Mouse (Mus musculus) megakaryocyte progenitor cell, adult 5-6 weeks (primary cell): Measurements from ENCODE around the gene Cap1. TPM values are rescaled to one million over a fixed set of nuclear protein-coding genes. Genes with fewer than 3 reads are reported as not detected.
A peak's percentile ranks its signal among the peaks of the same experiment; 100 is the strongest.

Source experiments
- ATAC-seq: replicated peaks from 2 replicates; pipeline ENCODE4 v1.8.0; 2016; ENCODE audit warnings: mild to moderate bottlenecking, moderate TSS enrichment, inconsistent platforms; ENCODE audit not compliant: poor library complexity
- total RNA-seq, 2 experiments: library from RNA; stranded (forward) in 1 of 2; stranded (reverse) in 1 of 2; fragments of 157-497, 149-512 nt in 1 of 2; fragments of 200-1000 nt in 1 of 2; gene quantifications; 2 replicates each; pipeline versions ENCODE4 v1.2.3 to v1.2.4; 2015 to 2017

Cap1 gene
- total RNA-seq, 2 experiments from 2014 or later: 125 to 175 TPM

DNA sequence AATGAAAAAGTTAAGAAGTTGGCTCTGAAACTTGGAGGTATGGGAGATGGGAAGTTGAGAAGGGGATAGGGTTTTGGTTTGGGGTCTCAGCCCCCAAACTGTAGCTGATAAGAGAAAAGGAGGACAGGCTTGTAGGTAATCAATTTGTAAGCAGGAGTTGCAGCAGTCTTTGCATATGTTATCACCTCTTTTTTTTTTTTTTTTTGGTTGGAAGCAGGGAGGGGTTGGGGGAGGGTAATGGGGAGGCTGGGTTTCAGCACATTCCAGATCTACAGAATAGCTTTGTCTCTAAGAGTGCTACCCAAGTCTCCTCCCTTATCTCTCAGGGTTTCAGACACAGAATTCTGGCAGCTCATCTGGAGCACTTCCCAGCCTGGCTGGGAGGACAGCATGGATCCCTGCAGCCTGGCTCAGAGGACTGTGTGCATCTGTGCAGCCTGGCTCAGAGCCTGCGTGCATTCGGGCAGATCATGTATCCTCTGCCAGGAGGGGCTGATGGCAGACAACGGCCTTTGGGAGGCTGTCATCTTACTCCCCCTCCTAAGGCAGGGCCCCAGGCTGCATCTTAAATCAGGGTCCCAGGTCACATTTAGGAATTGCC, 5.1 kb upstream of the Cap1 start:
- peak; percentile 23 for ATAC-seq

DNA sequence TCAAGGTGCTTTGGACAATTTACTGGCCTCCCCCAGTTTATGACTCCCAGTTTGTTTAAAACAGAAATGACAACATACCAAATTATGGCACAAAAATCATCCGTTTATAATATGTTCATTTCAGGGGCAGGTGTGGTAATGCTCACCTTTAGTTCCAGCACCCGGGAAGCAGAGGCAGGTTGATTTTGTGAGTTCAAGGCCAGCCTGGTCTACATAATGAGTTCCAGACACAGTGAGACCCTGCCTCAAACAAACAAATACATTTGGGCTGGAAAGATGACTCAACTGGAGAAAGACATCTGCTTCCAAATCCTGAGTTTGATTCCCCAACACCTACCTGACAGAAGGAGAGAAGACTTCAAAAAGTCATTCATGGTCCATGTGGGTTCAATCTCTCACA, 1.5 kb upstream of the Cap1 start:
- ATAC-seq: no peak

DNA sequence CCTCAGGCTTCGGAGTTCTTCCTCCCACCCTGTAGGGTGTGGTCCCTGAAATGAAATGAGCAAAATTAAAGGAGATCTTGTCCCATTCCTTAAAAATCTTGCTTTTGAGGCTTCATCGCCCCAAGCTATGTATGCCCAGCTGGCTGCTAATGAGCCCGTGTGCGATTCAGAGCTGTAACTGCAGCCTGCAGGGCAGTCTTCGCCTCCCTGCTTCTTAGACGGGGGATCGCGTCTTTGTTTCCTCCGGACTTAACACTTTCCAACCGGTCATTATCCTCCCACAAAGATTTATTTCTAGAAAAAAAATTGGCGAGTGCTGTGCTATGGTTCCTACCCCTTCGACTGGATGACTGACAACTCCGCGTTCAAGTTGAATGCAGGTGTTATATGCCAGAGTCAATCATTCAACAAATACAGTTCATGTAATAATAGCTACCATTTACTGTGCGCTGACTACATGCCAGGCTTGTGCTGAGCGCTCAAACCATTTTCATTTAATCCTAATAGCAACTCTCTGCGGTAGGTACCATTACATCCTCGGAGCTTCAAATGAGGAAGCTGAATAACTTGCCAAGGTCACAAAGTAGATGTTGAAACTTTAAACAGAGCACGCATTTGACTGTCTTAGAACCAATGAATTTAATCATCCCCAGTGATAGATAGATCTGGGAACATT, 861 bp upstream of the Cap1 start:
- peak; percentile 9 for ATAC-seq

DNA sequence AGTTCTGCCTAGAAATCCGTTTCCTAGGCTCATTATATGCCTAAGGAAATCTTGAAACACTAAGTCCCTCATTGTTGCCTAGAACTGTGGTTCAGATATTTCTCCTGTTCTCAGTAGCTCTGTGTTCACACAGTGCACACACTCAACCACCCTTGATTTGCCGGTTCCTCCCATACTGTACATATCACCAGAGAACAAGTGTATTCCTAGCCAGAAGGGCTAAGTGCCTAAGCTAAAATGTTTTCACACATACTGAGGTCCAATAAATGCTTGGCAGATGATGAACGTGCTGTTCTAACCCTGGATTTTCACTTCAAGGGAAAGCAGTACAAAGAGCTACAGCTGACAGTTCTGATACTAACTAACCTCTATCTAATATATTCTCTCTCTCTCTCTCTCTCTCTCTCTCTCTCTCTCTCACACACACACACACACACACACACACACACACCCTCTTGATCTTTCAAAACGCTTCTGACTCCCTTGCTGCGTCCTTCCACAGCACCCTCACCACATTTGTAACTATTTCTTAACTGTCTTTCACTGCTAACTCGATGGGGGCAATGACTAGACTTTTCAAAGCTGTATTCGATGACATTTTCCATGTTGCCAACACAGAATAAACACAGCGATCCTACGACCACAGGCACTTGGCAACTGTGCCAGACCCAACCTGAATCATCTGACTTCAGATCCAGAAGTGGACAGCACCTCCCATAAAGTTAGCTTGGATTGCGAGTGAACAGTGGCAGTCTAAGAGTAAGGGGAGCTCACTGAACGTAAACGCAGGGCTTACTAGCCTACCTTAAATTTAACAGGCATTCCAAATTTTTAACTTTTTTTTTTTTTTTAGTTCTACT, 1.1 kb downstream of the Cap1 start:
- ATAC-seq: peak; percentile 5

DNA sequence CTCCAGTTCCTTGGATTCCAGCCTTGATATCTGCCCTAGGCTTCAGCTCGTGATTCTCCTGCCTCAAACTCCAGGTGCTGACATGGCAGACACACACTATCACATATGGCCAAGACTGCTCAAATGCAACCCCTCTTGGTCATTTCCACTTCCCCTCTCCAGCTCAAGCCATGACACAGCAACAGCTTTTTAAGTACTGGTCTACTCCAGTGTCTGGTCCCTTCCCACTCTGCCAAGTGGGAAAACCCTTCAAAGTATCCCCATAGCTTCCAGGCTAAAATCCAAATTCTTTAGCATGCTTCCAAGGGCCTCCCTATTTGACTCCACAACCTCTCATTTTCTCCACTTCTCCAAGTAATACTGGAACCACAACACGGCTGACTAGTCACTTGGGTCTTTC, 1.8 kb downstream of the Cap1 start:
- no peak for ATAC-seq

DNA sequence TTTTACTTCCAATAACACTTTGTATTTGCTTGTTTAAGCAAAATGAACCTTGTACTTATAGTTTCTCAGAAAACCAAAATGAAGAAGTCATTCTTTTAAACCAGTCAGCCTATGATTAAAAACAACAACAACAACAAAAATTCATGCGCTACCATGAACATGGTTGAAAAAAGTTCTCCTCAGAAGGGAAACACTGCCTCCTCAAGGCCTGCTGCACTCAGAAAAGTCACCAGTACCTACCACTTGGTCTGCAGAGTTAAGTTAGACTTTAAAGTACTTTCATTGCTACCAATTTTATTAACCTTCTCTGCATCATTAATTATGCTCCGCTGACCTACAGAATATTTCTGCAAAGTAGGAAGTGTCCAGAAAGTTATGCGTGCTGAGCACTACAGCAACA, 2.6 kb downstream of the Cap1 start:
- ATAC-seq: no peak

DNA sequence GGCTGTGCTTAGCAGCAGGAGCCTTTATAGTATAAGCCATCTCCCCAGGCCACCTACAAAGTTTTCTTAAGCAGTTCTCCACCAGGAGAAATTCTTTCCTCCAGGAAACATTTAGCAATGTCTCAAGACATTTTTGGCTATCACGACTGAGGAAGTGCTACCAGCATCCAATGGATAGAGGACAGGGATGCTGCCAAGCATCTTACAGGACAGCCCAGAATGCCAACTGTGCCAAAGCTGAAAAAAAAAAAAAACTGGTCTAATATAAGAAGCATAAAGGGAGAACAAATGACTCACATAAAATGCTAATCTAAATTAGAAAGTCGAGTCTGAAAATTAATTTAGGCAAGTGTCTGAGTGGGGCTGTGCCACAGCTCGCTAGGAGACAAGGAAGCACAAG, 3.3 kb downstream of the Cap1 start:
- no peak for ATAC-seq

DNA sequence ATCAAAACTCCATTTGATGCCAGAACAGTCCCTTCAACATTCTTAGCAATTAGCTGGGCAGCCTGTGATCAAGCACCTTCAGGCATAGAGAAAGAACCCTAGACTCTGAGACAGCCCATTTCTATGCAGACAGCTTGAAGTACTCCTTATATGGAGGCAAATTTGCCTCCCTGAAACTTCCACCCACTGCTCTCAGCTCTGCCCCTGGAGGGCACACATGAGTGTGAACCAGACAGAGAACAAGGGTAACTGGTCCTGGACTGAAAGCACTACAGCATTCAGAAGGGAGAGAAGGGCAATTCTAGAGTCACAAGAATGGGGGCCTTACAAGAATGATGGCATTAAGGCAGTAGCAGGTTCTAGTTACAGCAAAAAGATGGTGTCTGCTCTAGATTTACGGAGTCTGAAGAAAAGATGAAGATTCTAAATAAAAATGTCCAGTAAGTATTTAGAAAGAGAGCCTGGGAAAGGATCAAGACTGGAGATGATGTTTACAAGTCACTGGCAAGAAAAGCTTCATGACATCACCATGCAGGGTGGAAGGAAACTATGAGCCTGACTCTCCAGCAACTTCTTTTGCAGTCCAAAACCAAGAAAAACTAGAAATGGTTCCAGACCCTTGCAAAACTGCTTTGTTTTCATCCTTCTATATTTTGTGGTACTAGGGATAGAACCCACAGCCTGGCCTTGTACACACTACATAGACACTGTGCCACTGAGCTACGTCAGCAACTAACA, 7.4 kb downstream of the Cap1 start:
- peak; percentile 32; the same call in 1 of the 2 replicates for ATAC-seq

DNA sequence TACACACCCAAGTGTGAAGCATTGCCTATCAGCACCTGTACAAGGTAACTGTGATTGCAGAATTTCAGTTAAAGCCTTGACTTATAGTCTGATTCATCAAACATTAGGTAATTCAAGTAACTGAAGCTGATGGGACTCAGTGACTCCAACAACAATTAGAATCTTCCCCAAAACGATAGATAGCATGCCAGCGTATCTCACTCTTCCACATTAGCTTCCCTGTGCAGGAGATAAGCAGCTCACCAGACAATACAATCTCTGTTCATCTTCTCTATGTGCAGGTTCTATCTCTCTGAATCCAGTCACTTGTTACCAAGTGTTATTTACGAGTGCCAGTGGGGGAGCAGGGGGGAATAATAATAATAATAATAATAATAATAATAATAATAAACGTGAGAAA, 12.3 kb downstream of the Cap1 start:
- 0 out of 2 replicates have a peak, but pooled peaks have one; percentile 11 for ATAC-seq

DNA sequence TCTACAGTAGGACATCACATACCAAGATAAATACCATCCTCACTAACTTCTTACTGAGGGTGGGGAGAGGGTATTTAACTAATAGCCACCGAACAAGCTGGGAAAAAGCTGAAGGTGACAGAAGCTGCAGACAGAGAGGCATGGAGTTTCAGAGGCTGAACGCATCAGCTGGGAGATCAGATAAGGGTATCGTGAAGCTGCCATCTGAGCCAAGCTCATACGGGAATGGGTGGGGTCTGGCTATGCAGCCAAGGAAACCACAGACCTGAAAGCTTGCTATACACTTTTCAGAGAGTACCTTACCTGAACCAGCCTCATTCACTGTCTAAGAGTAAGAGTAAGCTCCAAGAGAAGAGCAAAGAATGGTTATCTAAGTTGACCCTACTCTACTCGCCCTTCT, 12.9 kb downstream of the Cap1 start:
- peak; percentile 60 for ATAC-seq

DNA sequence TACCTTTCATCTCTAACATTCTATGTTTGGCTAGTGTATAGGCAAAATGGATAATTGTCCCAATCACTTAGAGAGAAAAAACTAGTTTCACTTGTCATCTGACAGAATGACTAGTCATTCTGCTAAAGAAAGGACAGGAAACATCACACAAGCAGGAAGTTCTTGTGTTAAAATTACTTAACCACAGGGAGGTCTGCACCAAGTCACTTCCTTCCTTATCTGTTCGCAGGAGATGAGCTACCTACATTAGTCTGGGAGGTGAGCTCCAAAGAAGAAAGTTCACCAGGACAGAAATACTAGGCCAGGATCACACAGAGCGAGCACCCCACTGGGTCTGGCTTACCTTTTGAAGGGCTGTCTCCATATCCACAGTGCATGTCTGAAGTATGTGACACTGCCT, 13.9 kb downstream of the Cap1 start:
- peak; percentile 80 for ATAC-seq

DNA sequence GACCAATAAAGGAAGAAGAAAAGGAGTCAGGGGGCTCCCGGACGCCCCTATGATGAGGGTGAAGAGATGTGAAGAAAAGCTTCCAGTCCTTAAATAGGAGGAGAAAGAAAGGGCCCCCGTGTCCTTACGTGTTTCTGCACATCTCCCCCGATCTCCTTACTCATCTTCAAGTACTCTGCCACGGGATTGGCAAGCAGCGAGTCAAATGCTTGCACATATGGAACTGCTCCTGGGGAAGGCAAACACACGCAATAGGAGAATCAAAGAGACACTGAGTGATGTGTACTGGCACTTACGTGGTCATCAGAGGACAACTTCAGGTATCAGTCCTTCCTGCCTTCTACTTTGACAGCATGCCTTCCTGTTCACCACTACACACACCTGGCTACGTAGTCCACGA, 14.6 kb downstream of the Cap1 start:
- ATAC-seq: no peak

DNA sequence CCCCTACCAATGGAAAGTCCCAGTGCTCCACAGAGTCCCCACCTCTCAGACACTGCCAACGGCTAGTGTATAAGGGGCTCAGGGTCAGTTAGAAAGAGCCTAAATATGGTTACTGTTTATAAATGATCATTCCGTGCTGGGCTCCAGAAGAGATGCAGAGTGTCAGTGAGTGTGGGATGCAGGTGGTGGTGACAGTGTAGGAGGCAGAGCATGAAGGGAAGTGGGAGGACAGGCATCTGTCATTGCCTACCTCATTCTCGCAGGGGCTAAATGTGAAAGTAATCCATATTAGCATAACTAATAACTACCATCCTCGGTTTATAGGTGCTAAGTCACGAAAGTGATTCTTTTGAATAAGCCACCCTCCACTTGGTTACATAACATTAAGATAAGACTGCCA, 15.1 kb downstream of the Cap1 start:
- no peak for ATAC-seq

DNA sequence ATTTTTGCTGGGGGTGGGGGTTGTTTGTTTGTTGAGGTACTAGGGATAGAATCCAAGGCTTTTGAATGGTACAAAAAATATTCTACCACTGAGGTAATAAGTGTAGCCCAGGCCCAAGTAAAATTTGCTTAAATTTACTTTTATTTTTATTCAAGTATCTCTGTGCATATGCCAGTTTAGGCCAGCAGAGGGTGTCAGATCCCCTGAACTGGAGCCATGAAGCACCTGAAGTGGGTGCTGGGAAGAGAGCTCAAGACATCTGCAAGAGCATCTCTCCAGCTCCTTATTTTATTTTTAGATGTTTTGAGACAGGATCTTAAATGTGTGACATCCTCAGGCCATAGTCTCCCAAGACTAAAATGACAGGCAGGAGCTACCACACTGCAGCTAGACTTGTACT, 15.8 kb downstream of the Cap1 start:
- ATAC-seq: peak; percentile 49

DNA sequence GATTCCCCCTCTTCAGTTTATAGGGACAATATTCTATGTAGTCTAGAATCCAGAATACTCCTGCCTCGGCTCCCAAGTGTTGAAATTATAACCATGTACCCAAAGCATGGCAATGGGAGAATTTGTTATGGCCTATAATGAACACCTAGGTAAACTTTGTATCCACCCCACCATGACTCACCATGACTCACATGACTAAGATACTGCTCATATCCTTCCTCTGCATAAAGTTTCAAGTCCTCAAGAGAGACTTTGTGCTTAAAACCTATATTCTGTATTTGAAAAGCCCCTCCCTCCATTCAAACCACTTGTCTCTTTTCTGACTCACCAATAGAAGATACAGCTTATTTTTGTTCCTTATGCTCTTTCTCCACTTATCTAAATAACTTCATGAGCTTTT, 17.8 kb downstream of the Cap1 start:
- no peak for ATAC-seq

DNA sequence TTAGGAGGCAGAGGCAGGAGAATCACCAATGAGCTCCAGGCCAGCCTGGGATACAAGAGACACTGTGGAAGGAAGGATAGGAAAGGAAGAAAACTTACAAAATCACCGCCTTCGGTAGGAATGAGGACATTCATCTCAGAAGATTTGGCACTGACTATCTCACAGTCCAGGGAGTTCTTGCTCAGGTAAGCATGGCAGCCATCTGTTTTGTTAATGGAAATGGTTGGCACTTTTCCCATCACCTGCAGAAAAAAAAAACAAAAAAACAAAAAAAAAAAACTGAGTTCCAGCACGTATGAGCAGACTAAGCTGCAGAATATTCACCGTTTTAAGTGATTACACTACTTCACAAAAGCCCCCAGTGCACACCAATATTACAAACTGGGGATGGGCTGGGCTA, 24.0 kb downstream of the Cap1 start:
- ATAC-seq: no peak

DNA sequence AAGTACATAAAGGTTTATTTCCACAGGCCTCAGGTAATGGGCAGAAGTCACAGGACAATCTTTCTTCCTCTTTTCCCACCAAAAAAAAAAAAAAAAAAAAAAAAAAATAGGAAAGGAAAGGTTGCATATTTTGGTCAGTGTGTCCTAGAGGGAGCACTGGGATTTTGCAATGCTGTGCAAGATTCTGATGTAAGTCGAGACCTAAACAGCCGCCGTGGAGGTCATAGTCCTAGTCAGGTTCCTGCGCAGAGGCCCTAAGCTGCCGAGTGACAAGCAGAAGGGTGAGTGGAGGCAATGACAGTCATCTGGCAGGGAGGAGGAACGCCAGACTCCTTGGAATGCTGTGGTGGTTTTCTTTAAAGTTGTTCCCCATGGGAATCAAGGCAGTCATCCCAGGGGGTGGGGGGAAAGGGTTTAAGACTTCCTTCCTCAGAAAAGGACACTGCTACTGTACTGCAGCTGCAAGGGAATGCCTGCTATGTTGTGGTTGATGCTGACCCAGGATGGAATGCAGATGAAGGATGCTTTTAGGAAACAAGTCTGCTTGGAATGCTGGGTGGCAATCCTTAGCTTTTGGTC, 26.7 kb downstream of the Cap1 start:
- ATAC-seq: peak; percentile 59

DNA sequence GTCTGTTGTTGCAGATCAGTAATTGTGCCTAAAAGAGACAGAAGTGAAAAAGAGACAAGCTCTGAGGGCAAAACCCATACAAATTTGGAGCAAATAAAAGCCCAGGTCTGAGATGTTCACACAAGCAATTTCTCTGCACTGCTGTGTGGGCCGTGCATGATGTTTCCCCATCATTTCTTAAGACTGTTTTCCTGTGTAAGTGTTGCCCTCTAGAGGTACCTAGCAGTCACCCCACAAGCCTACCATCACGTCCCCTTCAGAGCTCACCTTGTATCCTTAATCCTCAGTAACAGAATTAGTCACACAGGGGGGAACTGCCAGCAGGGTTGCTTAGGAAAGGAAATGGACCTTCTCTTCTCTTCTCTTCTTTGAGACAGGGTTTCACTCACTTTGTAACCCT, 27.9 kb downstream of the Cap1 start:
- peak; percentile 52 for ATAC-seq

DNA sequence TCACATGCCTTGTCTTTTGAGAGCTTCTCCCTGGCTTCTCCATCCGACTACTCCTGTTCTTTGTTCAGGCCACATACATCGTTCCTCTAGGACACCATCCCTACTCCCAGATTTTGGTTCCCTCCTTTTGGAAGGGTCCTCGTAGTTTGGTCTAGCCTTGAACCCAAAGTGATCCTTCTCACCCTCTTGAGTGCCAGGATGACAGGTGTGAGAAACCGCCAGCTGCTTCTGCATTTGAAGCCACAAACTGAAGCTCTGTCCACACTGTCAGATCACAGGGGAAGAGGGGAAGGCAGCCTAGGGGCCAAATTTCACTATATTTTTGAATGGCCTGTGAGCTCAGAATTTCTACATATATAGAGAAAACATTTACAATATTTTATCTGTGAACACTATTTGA, 31.1 kb downstream of the Cap1 start:
- no peak for ATAC-seq

DNA sequence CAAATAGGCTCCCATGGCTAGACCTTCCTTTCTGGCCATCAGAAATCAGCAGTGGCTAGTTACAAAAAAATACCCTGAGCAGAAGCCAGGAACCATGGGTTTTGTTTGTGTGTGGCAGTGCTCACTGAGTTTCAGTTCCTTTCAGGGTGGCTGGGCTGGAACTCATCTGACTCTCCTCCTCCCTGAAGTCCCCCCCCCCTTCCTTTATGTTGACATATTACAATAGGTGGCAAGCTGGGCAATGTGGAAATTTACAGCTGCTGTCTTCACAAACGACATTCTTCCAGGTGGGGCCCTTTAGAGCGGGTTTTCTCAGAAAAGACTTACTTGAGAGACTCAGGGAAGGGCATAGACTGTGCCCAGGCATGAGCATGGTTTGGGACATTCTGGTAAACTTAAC, 32.2 kb downstream of the Cap1 start:
- peak; percentile 85 for ATAC-seq

DNA sequence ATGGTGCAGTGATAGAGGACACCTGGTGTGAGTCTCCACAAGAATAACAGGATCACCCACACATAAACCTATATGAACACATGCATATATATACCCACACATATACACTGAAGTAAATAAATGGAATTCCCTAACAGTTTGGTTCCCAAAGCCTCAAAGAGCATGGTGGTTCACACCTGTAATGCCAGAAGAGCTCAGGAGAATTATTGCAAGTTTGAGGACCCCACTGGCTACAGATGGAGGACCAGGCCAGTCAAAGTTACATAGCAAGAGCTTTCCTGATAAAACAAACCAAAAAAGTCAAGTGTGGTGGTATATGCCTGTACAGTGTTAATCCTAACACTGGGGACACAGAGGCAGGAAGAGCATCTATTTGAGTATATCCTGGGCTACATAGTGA, 34.3 kb downstream of the Cap1 start:
- ATAC-seq: no peak
